In genomic region chr4:154898506-154899446, GRCm38 (mm10) we compare ENCODE assay signal across 7 mouse cellular contexts. TPM values are rescaled to one million over a fixed set of nuclear protein-coding genes. Genes with fewer than 3 reads are reported as not detected.
DNase-seq lines count a peak whose midpoint lies in the region; ATAC-seq and TF ChIP-seq lines count a peak whose summit lies in the region.

Gene Fam213b (minus strand): TSS chr4:154899135.

- H3K36me3 ChIP-seq in hindbrain, postnatal 0 days (ENCODE audit: insufficient read depth, low read length): no peaks in the 10 kb centered on the region

- peak within 1 kb of the TSS; percentile 57 for H3K4me3 ChIP-seq in hindbrain, postnatal 0 days (ENCODE audit: low read length)

- H3K27ac ChIP-seq in hindbrain, postnatal 0 days: peak within 1 kb of the TSS; percentile 77

- no peaks in the 10 kb centered on the region for H3K9me3 ChIP-seq in hindbrain, postnatal 0 days (ENCODE audit: low read length)

- no peaks in the 10 kb centered on the region for H3K27me3 ChIP-seq in hindbrain, postnatal 0 days (ENCODE audit: insufficient read depth, low read length)

- peaks cover 16% of the 10 kb centered on the region for H3K4me1 ChIP-seq in hindbrain, postnatal 0 days (ENCODE audit: insufficient read depth, low read length)

- peak; percentile 97 for ATAC-seq in hindbrain, postnatal 0 days
- ATAC-seq in megakaryocyte, adult 5-6 weeks (ENCODE audit: poor library complexity, severe bottlenecking): peak; percentile 89

- peak within 1 kb of the TSS; percentile 99 for H3K4me2 ChIP-seq in hindbrain, postnatal 0 days (ENCODE audit: low read depth, low read length)

- 2% methylated on average over 43 of the region's 43 CpGs for WGBS in hindbrain, postnatal 0 days

- DNase-seq in adrenal gland, adult 2 months: peak; percentile 92
- DNase-seq in embryo, embryonic 10 days (ENCODE audit: low spot score): peak; percentile 93
- DNase-seq in gastrocnemius, adult 8-10 months (ENCODE audit: low spot score in 2 of 2): peak; percentile 61 to 74
- DNase-seq in hindbrain, postnatal 0 days (ENCODE audit: low spot score): peak; percentile 94
- peak; percentile 62 to 87 for DNase-seq in left cerebral cortex, adult 8-10 months (ENCODE audit: low spot score in 2 of 2)
- DNase-seq in right cerebral cortex, postnatal 14 days: peak; percentile 66

- TF ChIP-seq CTCF in hindbrain, postnatal 0 days (IDR thresholded peaks at IDR 0.05; ENCODE audit: low read depth): peak; percentile 23; the same call in 1 of the 2 replicates

- peak within 1 kb of the TSS; percentile 69 for H3K9ac ChIP-seq in hindbrain, postnatal 0 days (replicated peaks; ENCODE audit: low read length)

RNA-seq across cellular contexts. Expression of gene Fam213b, which starts in this region (rescaled TPM):
- total RNA-seq in adrenal gland, adult 2 months (2021): 10 to 100 TPM; 41.1 to 56.2 TPM
- polyA plus RNA-seq in adrenal gland, adult 2 months (2012; rRNA removed): 61.1 and 87.9 TPM in 2 replicates
- total RNA-seq in gastrocnemius, adult 8-10 months (2022): 10 to 100 TPM; 84.8 to 99.7 (median 97.8) TPM
- 33.5 and 47.3 TPM in 2 replicates for total RNA-seq in hindbrain, postnatal 0 days (2014; rRNA removed)
- 78.2 and 83.8 TPM in 2 replicates for polyA plus RNA-seq in hindbrain, postnatal 0 days (2015; fragmentation: Nextera tagmentation; extraction: Ambion mirVana)
- total RNA-seq in left cerebral cortex, adult 8-10 months (2022): 10 to 100 TPM; 56.5 to 68.1 (median 60.5) TPM
- 8.8 and 9.1 TPM in 2 replicates for total RNA-seq in megakaryocyte, adult 5-6 weeks (2015)
- total RNA-seq in megakaryocyte, adult 5-6 weeks (2017): 5.5 and 6.6 TPM in 2 replicates

Comparison
In these comparisons a context has a peak if more than half of its experiments do, and no peak if none do; other contexts are left out.
1. Peak in every context shown above with its lines: DNase-seq, ATAC-seq, H3K4me3 ChIP-seq and H3K27ac ChIP-seq.